Mouse (Mus musculus): ENCODE results near the gene Ppp4c.

DNA sequence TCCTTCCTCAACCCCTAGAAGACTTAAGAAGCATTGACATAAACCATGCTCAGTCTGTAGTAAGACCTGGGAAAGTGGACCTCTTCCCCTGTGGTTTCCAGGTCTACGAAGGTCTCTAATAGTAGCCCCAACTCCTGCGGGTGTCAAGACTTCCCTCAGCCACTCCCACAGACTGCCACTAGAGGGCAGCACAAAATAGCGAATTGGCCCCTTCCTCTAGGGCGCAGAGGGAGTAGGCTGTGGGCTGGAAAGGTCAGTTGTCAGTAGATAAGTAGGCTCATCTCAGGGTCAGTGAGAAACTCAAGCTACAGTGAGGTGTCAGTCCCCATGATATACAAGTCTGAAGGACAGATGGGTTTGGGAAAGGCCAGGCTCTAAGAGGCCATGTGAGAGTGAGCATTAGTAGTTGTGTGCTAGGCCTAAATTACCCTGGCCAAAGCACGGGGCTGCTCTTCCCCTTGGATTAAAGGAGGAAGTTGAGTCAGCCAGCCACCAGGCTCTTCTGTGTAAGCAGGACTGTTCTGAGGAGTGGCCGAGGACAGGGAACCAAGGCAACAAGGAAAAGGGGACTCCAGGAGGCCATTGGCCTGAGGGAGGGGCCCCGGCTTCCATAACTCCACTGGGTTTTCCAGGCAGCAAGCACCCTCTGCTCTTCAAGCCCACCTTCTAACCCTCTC, 29.7 kb upstream of the Ppp4c start:
- peak; percentile 99 for TF ChIP-seq CTCF (IDR thresholded peaks at IDR 0.05; ENCODE audit: low read depth, low read length)
- no peak for TF ChIP-seq POLR2A (IDR thresholded peaks at IDR 0.05; ENCODE audit: insufficient read depth, low read length)
- TF ChIP-seq EP300 (IDR thresholded peaks at IDR 0.05; ENCODE audit: insufficient read depth, low read depth, low read length), result peak; percentile 33; the same call in 1 of the 2 replicates

Measured in ES-Bruce4 (cell line).